In genomic region chr9:21291022-21291787, GRCm38 (mm10) we compare ENCODE assay signal across 8 mouse cellular contexts. TPM values are rescaled to one million over a fixed set of nuclear protein-coding genes. Genes with fewer than 3 reads are reported as not detected.
DNase-seq lines count a peak whose midpoint lies in the region; ATAC-seq and TF ChIP-seq lines count a peak whose summit lies in the region.

Gene Cdkn2d (minus strand): TSS chr9:21291407.

- no peaks in the 10 kb centered on the region for H3K9me3 ChIP-seq in ES-Bruce4 (replicated peaks; ENCODE audit: control insufficient read depth, insufficient read depth, low read length, poor library complexity, severe bottlenecking)
- no peaks in the 10 kb centered on the region for H3K9me3 ChIP-seq in forebrain, embryonic 13.5 days (replicated peaks)
- no peaks in the 10 kb centered on the region for H3K9me3 ChIP-seq in liver, postnatal 0 days (ENCODE audit: low read length)
- no peaks in the 10 kb centered on the region for H3K9me3 ChIP-seq in neural tube, embryonic 14.5 days (ENCODE audit: control insufficient read depth, low read length)

- under 1% methylated on average over 46 of the region's 51 CpGs for WGBS in forebrain, embryonic 13.5 days
- under 1% methylated on average over 51 of the region's 51 CpGs for WGBS in large intestine, adult 2 months
- under 1% methylated on average over 44 of the region's 51 CpGs for WGBS in liver, postnatal 0 days (ENCODE audit: insufficient replicate concordance)
- WGBS in neural tube, embryonic 14.5 days, result under 1% methylated on average over 48 of the region's 51 CpGs

- no peaks in the 10 kb centered on the region for H3K27me3 ChIP-seq in ES-Bruce4 (ENCODE audit: control insufficient read depth, insufficient read depth, low read length, poor library complexity, severe bottlenecking)
- H3K27me3 ChIP-seq in forebrain, embryonic 13.5 days, result no peaks in the 10 kb centered on the region
- H3K27me3 ChIP-seq in liver, postnatal 0 days (ENCODE audit: insufficient read depth, low read length), result no peaks in the 10 kb centered on the region
- H3K27me3 ChIP-seq in neural tube, embryonic 14.5 days (ENCODE audit: control insufficient read depth, insufficient read depth, low read length), result no peaks in the 10 kb centered on the region

- H3K4me3 ChIP-seq in ES-Bruce4 (ENCODE audit: low read depth, low read length), result peak within 1 kb of the TSS; percentile 90
- H3K4me3 ChIP-seq in forebrain, embryonic 13.5 days, result peak within 1 kb of the TSS; percentile 85
- H3K4me3 ChIP-seq in liver, postnatal 0 days (ENCODE audit: low read depth, low read length), result peak within 1 kb of the TSS; percentile 81
- peak within 1 kb of the TSS; percentile 74 for H3K4me3 ChIP-seq in neural tube, embryonic 14.5 days (ENCODE audit: low read depth, low read length)

- DNase-seq in heart, postnatal 10 days, result peak; percentile 100
- DNase-seq in large intestine, adult 2 months (ENCODE audit: low read depth, low spot score), result peak; percentile 100
- DNase-seq in liver, postnatal 0 days, result peak; percentile 100
- DNase-seq in testis, postnatal 10 days (ENCODE audit: low spot score), result peak; percentile 100

- 0 out of 2 replicates have a peak, but pooled peaks cover 2% of the 10 kb centered on the region for H3K36me3 ChIP-seq in ES-Bruce4 (ENCODE audit: control insufficient read depth, insufficient read depth, low read length, poor library complexity, severe bottlenecking)
- peaks cover 4% of the 10 kb centered on the region; the same call in 1 of the 2 replicates for H3K36me3 ChIP-seq in forebrain, embryonic 13.5 days (ENCODE audit: poor library complexity, severe bottlenecking)
- peaks cover 10% of the 10 kb centered on the region for H3K36me3 ChIP-seq in liver, postnatal 0 days (replicated peaks; ENCODE audit: insufficient read depth, low read length)
- H3K36me3 ChIP-seq in neural tube, embryonic 14.5 days (ENCODE audit: control insufficient read depth, insufficient read depth, low read length), result no peaks in the 10 kb centered on the region

- ATAC-seq in cerebellum, adult (ENCODE audit: insufficient number of reproducible peaks, low FRiP score, low TSS enrichment), result peak; percentile 94
- ATAC-seq in forebrain, embryonic 13.5 days, result peak; percentile 96
- ATAC-seq in liver, postnatal 0 days, result peak; percentile 89
- ATAC-seq in neural tube, embryonic 14.5 days (ENCODE audit: low read depth), result peak; percentile 96

- H3K27ac ChIP-seq in ES-Bruce4 (ENCODE audit: insufficient read depth, low read length), result peak within 1 kb of the TSS; percentile 97
- H3K27ac ChIP-seq in forebrain, embryonic 13.5 days, result peak within 1 kb of the TSS; percentile 83
- peak within 1 kb of the TSS; percentile 95 for H3K27ac ChIP-seq in liver, postnatal 0 days (ENCODE audit: low read depth)
- peak within 1 kb of the TSS; percentile 74 for H3K27ac ChIP-seq in neural tube, embryonic 14.5 days (ENCODE audit: low read depth, low read length)

- TF ChIP-seq POLR2A in ES-Bruce4 (IDR thresholded peaks at IDR 0.05; ENCODE audit: insufficient read depth, low read length), result peak; percentile 42

- TF ChIP-seq EP300 in ES-Bruce4 (IDR thresholded peaks at IDR 0.05; ENCODE audit: insufficient read depth, low read depth, low read length), result no peak
- TF ChIP-seq EP300 in liver, postnatal 0 days (IDR thresholded peaks at IDR 0.05; ENCODE audit: low read depth), result peak; percentile 80

- intact Hi-C loops in heart, postnatal 10 days (cut with DNase I), result loop anchor here (2.0 kb wide), 1 partner anchor 52 kb away; the partner anchor contains the start of gene Keap1

- H3K4me2 ChIP-seq in forebrain, embryonic 13.5 days, result peak within 1 kb of the TSS; percentile 87
- peak within 1 kb of the TSS; percentile 84 for H3K4me2 ChIP-seq in liver, postnatal 0 days (ENCODE audit: low read depth, low read length)
- H3K4me2 ChIP-seq in neural tube, embryonic 14.5 days (ENCODE audit: low read depth, low read length), result peak within 1 kb of the TSS; percentile 62

- peak; percentile 23 for TF ChIP-seq CTCF in ES-Bruce4 (IDR thresholded peaks at IDR 0.05; ENCODE audit: low read depth, low read length)
- peak; percentile 61 for TF ChIP-seq CTCF in liver, postnatal 0 days (IDR thresholded peaks at IDR 0.05; ENCODE audit: low read depth)

- H3K9ac ChIP-seq in ES-Bruce4 (ENCODE audit: low read depth, poor library complexity, severe bottlenecking), result peak within 1 kb of the TSS; percentile 88
- peak within 1 kb of the TSS; percentile 86 for H3K9ac ChIP-seq in forebrain, embryonic 13.5 days
- peak within 1 kb of the TSS; percentile 92 for H3K9ac ChIP-seq in liver, postnatal 0 days (replicated peaks)
- H3K9ac ChIP-seq in neural tube, embryonic 14.5 days (replicated peaks; ENCODE audit: low read depth, low read length), result peak within 1 kb of the TSS; percentile 75

- no peaks in the 10 kb centered on the region for H3K4me1 ChIP-seq in ES-Bruce4 (ENCODE audit: control insufficient read depth, insufficient read depth, low read length)
- H3K4me1 ChIP-seq in forebrain, embryonic 13.5 days, result peaks cover 37% of the 10 kb centered on the region
- H3K4me1 ChIP-seq in liver, postnatal 0 days (ENCODE audit: insufficient read depth), result peaks cover 21% of the 10 kb centered on the region
- H3K4me1 ChIP-seq in neural tube, embryonic 14.5 days (ENCODE audit: control insufficient read depth, insufficient read depth, low read length), result peaks cover 26% of the 10 kb centered on the region

RNA-seq across cellular contexts. Expression of gene Cdkn2d, which starts in this region (rescaled TPM):
- polyA plus RNA-seq in ES-Bruce4 (2011; ENCODE audit: insufficient read depth, insufficient read length, low read depth, missing spikeins), result 11.6 and 12.4 TPM in 2 replicates
- 85.4 and 88.3 TPM in 2 replicates for polyA plus RNA-seq in forebrain, embryonic 13.5 days (2015; fragmentation: Nextera tagmentation; extraction: Ambion mirVana)
- total RNA-seq in heart, postnatal 10 days (2021), result 10 to 100 TPM; 24.5 to 25.3 TPM
- polyA plus RNA-seq in large intestine, adult 2 months (2012; rRNA removed), result 23.6 and 28.9 TPM in 2 replicates
- 74.3 and 76.6 TPM in 2 replicates for polyA plus RNA-seq in liver, postnatal 0 days (2015; fragmentation: Nextera tagmentation; extraction: Ambion mirVana)
- polyA plus RNA-seq in neural tube, embryonic 14.5 days (2014; fragmentation: Nextera tagmentation; extraction: Ambion mirVana), result 113 and 125 TPM in 2 replicates

Comparison
In these comparisons a context has a peak if more than half of its experiments do, and no peak if none do; other contexts are left out.
1. Peak in every context shown above with its lines: DNase-seq, ATAC-seq, H3K4me3 ChIP-seq and H3K27ac ChIP-seq.